Mouse (Mus musculus) kidney, adult 2 months (tissue): Measurements from ENCODE around the gene Flrt1.

ENCODE experiments used
- CTCF ChIP-seq: fragments of 200-500 bp; conservative IDR thresholded peaks from 2 replicates; pipeline ENCODE4 v1.5.1; 2011; ENCODE audit warnings: low read depth, mild to moderate bottlenecking, control low read depth, low read length, moderate library complexity, mixed read lengths; ENCODE audit not compliant: insufficient read depth, insufficient read length
- POLR2A ChIP-seq: fragments of 200-500 bp; IDR thresholded peaks from one replicate; pipeline ENCODE4 v1.6.1; 2011; ENCODE audit warnings: low read depth, low read length, control low read depth

DNA sequence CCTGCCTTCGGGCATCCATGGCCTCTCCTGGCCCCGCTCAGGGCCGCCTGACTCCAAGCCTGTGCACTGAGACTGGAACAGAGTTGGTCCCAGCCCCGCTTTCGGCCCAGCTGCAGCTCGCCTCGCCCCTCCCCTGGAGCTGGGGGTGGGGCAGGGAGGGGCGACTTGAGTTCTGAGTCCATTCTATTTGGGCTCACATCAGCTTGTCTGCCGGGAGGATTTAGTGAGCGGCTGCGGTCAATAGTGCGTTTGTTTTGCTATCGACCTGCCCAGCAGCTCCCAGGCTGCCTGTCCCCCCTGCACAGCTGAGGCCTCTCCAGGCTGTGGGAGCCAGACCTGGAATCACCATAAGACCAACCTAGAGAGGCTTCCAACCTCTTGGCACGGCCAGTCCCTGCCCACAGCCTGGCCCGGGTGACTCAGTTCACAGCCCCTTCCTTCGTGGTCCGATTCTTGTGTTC, 29.1 kb upstream of the Flrt1 start:
- no peak for TF ChIP-seq POLR2A
- TF ChIP-seq CTCF = no peak
